Mouse (Mus musculus): ENCODE measurements at regions not wholly inside any gene's neighbourhood (a gene's known extent, or its start where the extent isn't known, plus 50 kb on each side); places are given as distances from the start of the nearest gene placed in this dataset.
"Not testable (repeated sequence)": the region's sequence is repeated elsewhere in the genome, so short reads cannot be mapped to it uniquely, and the experiment has no call there.

GRCm38 (mm10) chr6:146019699-146020098 lies 88.3 kb downstream of the Sspn start:
- H3K9me3 ChIP-seq (ENCODE audit: control insufficient read depth, low read length); H3K4me3 ChIP-seq (ENCODE audit: low read depth, low read length); H3K4me1 ChIP-seq (replicated peaks; ENCODE audit: control insufficient read depth, insufficient read depth, low read length); H3K4me2 ChIP-seq (replicated peaks; ENCODE audit: low read depth, low read length); H3K9ac ChIP-seq (ENCODE audit: low read depth, low read length); H3K27me3 ChIP-seq (ENCODE audit: control insufficient read depth, insufficient read depth, low read length); H3K36me3 ChIP-seq (ENCODE audit: control insufficient read depth, insufficient read depth, low read length); DNase-seq (ENCODE audit: low spot score); H3K27ac ChIP-seq (ENCODE audit: low read depth, low read length): not testable (repeated sequence)
- ATAC-seq (ENCODE audit: low FRiP score), result peak; percentile 51; the same call in 1 of the 2 replicates
- WGBS, result 61% methylated on average over 1 of the region's 1 CpGs

All from hindbrain, embryonic 11.5 days (tissue).